Mouse (Mus musculus) MEL (cell line): ENCODE measurements around the gene Azi2. TPM values are rescaled to one million over a fixed set of nuclear protein-coding genes. Genes with fewer than 3 reads are reported as not detected.

ENCODE experiments used
- DNase-seq: peaks from one replicate; pipeline ENCODE4 v3.0.0; 2011; ENCODE audit warnings: low read depth, low spot score
- H3K27ac ChIP-seq: 2 replicates; pipeline ENCODE4 v1.5.1; 2012; ENCODE audit warnings: low read depth, mild to moderate bottlenecking, control low read depth, low read length, moderate library complexity; ENCODE audit not compliant: control insufficient read depth
- H3K27me3 ChIP-seq, 2 experiments: fragments of 150-350 bp in 1 of 2; sonication (generic) in 1 of 2; 2 replicates each; pipeline ENCODE4 v1.6.1; 2012; ENCODE audit warnings: low read length in 2 of 2, mild to moderate bottlenecking in 2 of 2, improper control_type of control experiment in 1 of 2, moderate library complexity in 1 of 2; ENCODE audit not compliant: insufficient read depth in 2 of 2, control insufficient read depth in 1 of 2
- H3K36me3 ChIP-seq, 2 experiments: 2 replicates each; pipeline ENCODE4 v1.6.1; 2012 to 2014; ENCODE audit warnings: low read length in 2 of 2, improper control_type of control experiment in 1 of 2, inconsistent platforms in 1 of 2, mild to moderate bottlenecking in 1 of 2; ENCODE audit not compliant: insufficient read depth in 2 of 2, control insufficient read depth in 1 of 2
- H3K4me1 ChIP-seq, 2 experiments: fragments of 150-350 bp in 1 of 2; sonication (generic) in 1 of 2; 2 replicates each; pipeline ENCODE4 v1.6.1; 2012; ENCODE audit warnings: low read length in 2 of 2, improper control_type of control experiment in 1 of 2, mild to moderate bottlenecking in 1 of 2; ENCODE audit not compliant: insufficient read depth in 2 of 2, control insufficient read depth in 1 of 2
- H3K4me3 ChIP-seq, 2 experiments: fragments of 150-350 bp in 1 of 2; sonication (generic) in 1 of 2; 2 replicates each; pipeline ENCODE4 v1.5.1; 2012; ENCODE audit warnings: low read depth in 2 of 2, low read length in 2 of 2, mild to moderate bottlenecking in 2 of 2, moderate library complexity in 2 of 2, control low read depth in 1 of 2, improper control_type of control experiment in 1 of 2; ENCODE audit not compliant: control insufficient read depth in 1 of 2, insufficient read depth in 1 of 2
- H3K79me2 ChIP-seq: 2 replicates; pipeline ENCODE4 v1.6.1; 2012; ENCODE audit warnings: mild to moderate bottlenecking, low read length, moderate library complexity; ENCODE audit not compliant: control insufficient read depth, poor library complexity, insufficient read depth
- H3K9ac ChIP-seq: 2 replicates; pipeline ENCODE4 v1.6.1; 2012; ENCODE audit warnings: low read depth, mild to moderate bottlenecking, control low read depth, low read length, moderate library complexity; ENCODE audit not compliant: control insufficient read depth, poor library complexity, severe bottlenecking
- H3K9me3 ChIP-seq: fragments of 150-350 bp; sonication (generic); replicated peaks from 2 replicates; pipeline ENCODE4 v1.6.1; 2012; ENCODE audit warnings: mild to moderate bottlenecking, low read length, improper control_type of control experiment, moderate library complexity; ENCODE audit not compliant: insufficient read depth
- CHD1 ChIP-seq: IDR thresholded peaks from 2 replicates; pipeline ENCODE4 v1.6.1; 2012; ENCODE audit warnings: low read depth, mild to moderate bottlenecking, inconsistent platforms, low read length, improper control_type of control experiment
- CHD2 ChIP-seq: IDR thresholded peaks from 2 replicates; pipeline ENCODE4 v1.6.1; 2011; ENCODE audit warnings: low read length, improper control_type of control experiment
- E2F4 ChIP-seq: IDR thresholded peaks from 2 replicates; pipeline ENCODE4 v1.6.1; 2011; ENCODE audit warnings: low read depth, low read length, improper control_type of control experiment, borderline replicate concordance
- ETS1 ChIP-seq: IDR thresholded peaks from 2 replicates; pipeline ENCODE4 v1.6.1; 2012; ENCODE audit warnings: low read depth, mild to moderate bottlenecking, inconsistent platforms, low read length, improper control_type of control experiment, moderate library complexity
- GABPA ChIP-seq: IDR thresholded peaks from 2 replicates; pipeline ENCODE4 v1.6.1; 2012; ENCODE audit warnings: low read depth, mild to moderate bottlenecking, inconsistent platforms, low read length, improper control_type of control experiment, moderate library complexity
- HCFC1 ChIP-seq: IDR thresholded peaks from 2 replicates; pipeline ENCODE4 v1.6.1; 2012; ENCODE audit warnings: low read depth, mild to moderate bottlenecking, inconsistent platforms, low read length, improper control_type of control experiment, moderate library complexity
- JUND ChIP-seq: IDR thresholded peaks from 2 replicates; pipeline ENCODE4 v1.6.1; 2011; ENCODE audit warnings: low read depth, mild to moderate bottlenecking, improper control_type of control experiment, low read length
- KAT2A ChIP-seq: conservative IDR thresholded peaks from 2 replicates; pipeline ENCODE4 v1.6.1; 2012; ENCODE audit warnings: low read depth, low read length, improper control_type of control experiment, inconsistent platforms
- MAX ChIP-seq: IDR thresholded peaks from 2 replicates; pipeline ENCODE4 v1.6.1; 2011; ENCODE audit warnings: low read length, improper control_type of control experiment
- MEF2A ChIP-seq: IDR thresholded peaks from 2 replicates; pipeline ENCODE4 v1.6.1; 2014; ENCODE audit warnings: low read depth, mild to moderate bottlenecking, inconsistent platforms, low read length, improper control_type of control experiment; ENCODE audit not compliant: poor library complexity, insufficient replicate concordance, severe bottlenecking; ENCODE audit errors: extremely low read depth
- MXI1 ChIP-seq: IDR thresholded peaks from 2 replicates; pipeline ENCODE4 v1.6.1; 2011; ENCODE audit warnings: mild to moderate bottlenecking, low read depth, low read length, improper control_type of control experiment
- MYB ChIP-seq: IDR thresholded peaks from 2 replicates; pipeline ENCODE4 v1.6.1; 2011; ENCODE audit warnings: mild to moderate bottlenecking, low read depth, low read length, improper control_type of control experiment
- MYC ChIP-seq: IDR thresholded peaks from 2 replicates; pipeline ENCODE4 v1.6.1; 2011; ENCODE audit warnings: low read depth, mild to moderate bottlenecking, low read length, improper control_type of control experiment, moderate library complexity
- POLR2A ChIP-seq, 2 experiments: IDR thresholded peaks; 2 replicates each; pipeline ENCODE4 v1.6.1; 2011 to 2012; ENCODE audit warnings: low read length in 2 of 2, mild to moderate bottlenecking in 2 of 2, control low read depth in 1 of 2, improper control_type of control experiment in 1 of 2, low read depth in 1 of 2, moderate library complexity in 1 of 2; ENCODE audit not compliant: control insufficient read depth in 1 of 2, insufficient read depth in 1 of 2, poor library complexity in 1 of 2
- POLR2AphosphoS2 ChIP-seq: IDR thresholded peaks from 2 replicates; pipeline ENCODE4 v1.6.1; 2011; ENCODE audit warnings: low read length, improper control_type of control experiment
- POLR2AphosphoS5 ChIP-seq: IDR thresholded peaks from 2 replicates; pipeline ENCODE4 v1.6.1; 2012; ENCODE audit warnings: low read depth, borderline replicate concordance, mild to moderate bottlenecking, inconsistent platforms, low read length, moderate library complexity, mixed read lengths
- RAD21 ChIP-seq: IDR thresholded peaks from 2 replicates; pipeline ENCODE4 v1.6.1; 2011; ENCODE audit warnings: mild to moderate bottlenecking, low read depth, low read length, improper control_type of control experiment
- SIN3A ChIP-seq: IDR thresholded peaks from 2 replicates; pipeline ENCODE4 v1.6.1; 2012; ENCODE audit warnings: low read length, improper control_type of control experiment, inconsistent platforms
- TAL1 ChIP-seq: IDR thresholded peaks from 2 replicates; pipeline ENCODE4 v1.6.1; 2012; ENCODE audit warnings: mild to moderate bottlenecking, inconsistent platforms, low read length, moderate library complexity, mixed read lengths
- TBP ChIP-seq: IDR thresholded peaks from 2 replicates; pipeline ENCODE4 v1.8.0; 2011; ENCODE audit warnings: low read depth, low read length, improper control_type of control experiment
- TCF12 ChIP-seq: IDR thresholded peaks from 2 replicates; pipeline ENCODE4 v1.6.1; 2014; ENCODE audit warnings: low read depth, mild to moderate bottlenecking, inconsistent platforms, low read length, improper control_type of control experiment, moderate library complexity
- USF1 ChIP-seq: IDR thresholded peaks from 2 replicates; pipeline ENCODE4 v1.6.1; 2014; ENCODE audit warnings: low read depth, mild to moderate bottlenecking, inconsistent platforms, low read length, improper control_type of control experiment, moderate library complexity
- USF2 ChIP-seq, 2 experiments: IDR thresholded peaks; 2 replicates each; pipeline ENCODE4 v1.6.1; 2011 to 2012; ENCODE audit warnings: improper control_type of control experiment in 2 of 2, low read length in 2 of 2, borderline replicate concordance in 1 of 2, inconsistent platforms in 1 of 2, low read depth in 1 of 2, mild to moderate bottlenecking in 1 of 2; ENCODE audit not compliant: insufficient read depth in 1 of 2
- ZC3H11A ChIP-seq: IDR thresholded peaks from 2 replicates; pipeline ENCODE4 v1.6.1; 2012; ENCODE audit warnings: low read depth, mild to moderate bottlenecking, inconsistent platforms, low read length, improper control_type of control experiment
- ZKSCAN1 ChIP-seq: IDR thresholded peaks from 2 replicates; pipeline ENCODE4 v1.6.1; 2012; ENCODE audit warnings: low read depth, mild to moderate bottlenecking, inconsistent platforms, low read length, improper control_type of control experiment, moderate library complexity
- ZMIZ1 ChIP-seq: IDR thresholded peaks from 2 replicates; pipeline ENCODE4 v1.6.1; 2012; ENCODE audit warnings: low read depth, mild to moderate bottlenecking, inconsistent platforms, low read length, improper control_type of control experiment, moderate library complexity
- polyA plus RNA-seq, 2 experiments: library from polyadenylated mRNA; stranded (reverse) in 1 of 2; unstranded in 1 of 2; fragments of >175 nt in 1 of 2; fragments of >200 nt in 1 of 2; gene quantifications; 2 replicates each; pipeline versions ENCODE4 v1.2.1 to v1.2.4; 2012; ENCODE audit warnings: low replicate concordance in 2 of 2, low read depth in 1 of 2; ENCODE audit not compliant: insufficient read length in 2 of 2, insufficient read depth in 1 of 2, missing spikeins in 1 of 2
- total RNA-seq: library from RNA; depleted of rRNA; stranded (reverse); fragments of 300-350 nt; gene quantifications from 2 replicates; pipeline ENCODE4 v1.2.3, GENCODE M21; 2012

The Azi2 gene
- total and polyA plus RNA-seq, 3 experiments = 51.8 to 546 (median 60.7) TPM

- TF ChIP-seq ZMIZ1 (no peak), POLR2A (IDR thresholded peaks at IDR 0.05; ENCODE audit: control insufficient read depth in 1 of 2, insufficient read depth in 1 of 2, low read depth in 1 of 2, low read length in 2 of 2, poor library complexity in 1 of 2) (no peak), USF2 (IDR thresholded peaks at IDR 0.05; ENCODE audit: borderline replicate concordance in 1 of 2, insufficient read depth in 1 of 2, low read depth in 1 of 2, low read length in 2 of 2) (no peak), USF1 (no peak), RAD21 (no peak), KAT2A (no peak), JUND (peak; percentile 68; the same call in 1 of the 2 replicates), MYC (no peak), HCFC1 (peak; percentile 48; the same call in 1 of the 2 replicates), ZKSCAN1 (no peak), TAL1 (peak; percentile 78), MEF2A (no peak), POLR2AphosphoS5 (no peak), E2F4 (no peak), CHD1 (no peak), TBP (no peak), ZC3H11A (no peak), ETS1 (peak; percentile 79), POLR2AphosphoS2 (no peak), MXI1 (peak; percentile 49; the same call in 1 of the 2 replicates), SIN3A (peak; percentile 71)
These were observed 38.8 kb upstream of the Azi2 start (continued) for GRCm38 (mm10) chr9:118001488-118001887.

- Histone ChIP-seq H3K9me3 (no peaks in the 10 kb centered on the region), H3K27ac (no peak overlapping the region), H3K36me3 (peaks cover 0 to 26% of the 10 kb centered on the region in 2 experiments; a peak in 2 of 4 replicates), H3K4me1 (peaks cover 20 to 23% of the 10 kb centered on the region in 2 experiments), H3K4me3 (no peak overlapping the region), H3K9ac (no peak overlapping the region), H3K79me2 (no peaks in the 10 kb centered on the region), H3K27me3 (no peaks in the 10 kb centered on the region)
- DNase-seq = peak; percentile 44
- no peak for TF ChIP-seq ZKSCAN1
- TF ChIP-seq MEF2A = no peak
- no peak for TF ChIP-seq TCF12
- no peak for TF ChIP-seq MYB
- no peak for TF ChIP-seq ZMIZ1
- TF ChIP-seq MAX = no peak
- no peak for TF ChIP-seq CHD2
- no peak for TF ChIP-seq ETS1
- TF ChIP-seq POLR2A (IDR thresholded peaks at IDR 0.05; ENCODE audit: control insufficient read depth in 1 of 2, insufficient read depth in 1 of 2, low read depth in 1 of 2, low read length in 2 of 2, poor library complexity in 1 of 2) = no peak
- TF ChIP-seq ZC3H11A = no peak
- TF ChIP-seq HCFC1 = no peak
- TF ChIP-seq GABPA = no peak
These were observed 36.9 kb upstream of the Azi2 start for GRCm38 (mm10) chr9:118003218-118003886.
